Mouse (Mus musculus) spleen, adult 2 months (tissue): ENCODE results near the gene Fra10ac1.

ENCODE experiments used
- CTCF ChIP-seq: fragments of 200-500 bp; IDR thresholded peaks from 2 replicates; pipeline ENCODE4 v1.5.1; 2011; ENCODE audit warnings: mild to moderate bottlenecking, inconsistent platforms; ENCODE audit not compliant: insufficient read depth, insufficient read length, insufficient replicate concordance; ENCODE audit errors: extremely low read depth
- POLR2A ChIP-seq: fragments of 200-500 bp; IDR thresholded peaks from 2 replicates; pipeline ENCODE4 v1.6.1; 2011; ENCODE audit warnings: low read depth, low read length, inconsistent platforms

GRCm38 (mm10) chr19:38264505-38265500 is 40.8 kb upstream of the Fra10ac1 start, which contains the start of gene Lgi1:
- TF ChIP-seq CTCF: no peak
- TF ChIP-seq POLR2A: no peak
